Mouse (Mus musculus) hindbrain, embryonic 11.5 days (tissue): ENCODE measurements around the gene Tesc. TPM values are rescaled to one million over a fixed set of nuclear protein-coding genes. Genes with fewer than 3 reads are reported as not detected.

Experiments used
- ATAC-seq: fragments of 200-750 bp; cut with Nextera tagmentation; 2 replicates; pipeline ENCODE4 v1.8.0; 2017; ENCODE audit warnings: mild to moderate bottlenecking, moderate TSS enrichment, moderate library complexity; ENCODE audit not compliant: low FRiP score
- DNase-seq: peaks from one replicate; pipeline ENCODE4 v3.0.0-alpha.2; 2015; ENCODE audit warnings: low spot score
- H3K27ac ChIP-seq: fragments of 300-500 bp; sonication (generic); 2 replicates; pipeline ENCODE4 v1.5.1; 2014; ENCODE audit warnings: mild to moderate bottlenecking, low read depth, low read length
- H3K27me3 ChIP-seq: fragments of 300-500 bp; sonication (generic); 2 replicates; pipeline ENCODE4 v1.6.1; 2014; ENCODE audit warnings: mild to moderate bottlenecking, low read length, moderate library complexity, mixed read lengths; ENCODE audit not compliant: control insufficient read depth, insufficient read depth
- H3K36me3 ChIP-seq: fragments of 300-500 bp; sonication (generic); 2 replicates; pipeline ENCODE4 v1.6.1; 2014; ENCODE audit warnings: mild to moderate bottlenecking, low read length, moderate library complexity, mixed read lengths; ENCODE audit not compliant: control insufficient read depth, insufficient read depth
- H3K4me1 ChIP-seq: fragments of 300-500 bp; sonication (generic); replicated peaks from 2 replicates; pipeline ENCODE4 v1.6.1; 2014; ENCODE audit warnings: low read length, mixed read lengths; ENCODE audit not compliant: control insufficient read depth, insufficient read depth
- H3K4me2 ChIP-seq: fragments of 300-500 bp; sonication (generic); replicated peaks from 2 replicates; pipeline ENCODE4 v1.6.1; 2014; ENCODE audit warnings: mild to moderate bottlenecking, low read depth, low read length
- H3K4me3 ChIP-seq: fragments of 300-500 bp; sonication (generic); 2 replicates; pipeline ENCODE4 v1.5.1; 2014; ENCODE audit warnings: low read depth, low read length
- H3K9ac ChIP-seq: fragments of 300-500 bp; sonication (generic); 2 replicates; pipeline ENCODE4 v1.6.1; 2014; ENCODE audit warnings: low read depth, low read length
- H3K9me3 ChIP-seq: fragments of 300-500 bp; sonication (generic); 2 replicates; pipeline ENCODE4 v1.6.1; 2016; ENCODE audit warnings: low read length; ENCODE audit not compliant: control insufficient read depth
- WGBS: fragments of 180-500 bp; shearing (Covaris S2); extraction: QIAGEN DNeasy Blood & Tissue Kit; methylation state at CpG from one replicate; pipeline ENCODE4 v1.1.7; 2014; 5-methylcytosine and 5-hydroxymethylcytosine counted together
- polyA plus RNA-seq: library from polyadenylated mRNA; unstranded; fragments of >200 nt; fragmentation: Nextera tagmentation; extraction: Ambion mirVana; gene quantifications from 2 replicates; pipeline ENCODE4 v1.2.1, GENCODE M21; 2014

Gene Tesc
- polyA plus RNA-seq, 1 experiment from 2014 or later, result 0.63 TPM

GRCm38 (mm10) chr5:118086956-118087355 lies 59.4 kb downstream of the Tesc start:
- no peak for DNase-seq
- H3K27ac ChIP-seq, result no peak overlapping the region

GRCm38 (mm10) chr5:118089102-118089501 lies 61.6 kb downstream of the Tesc start:
- Histone ChIP-seq H3K36me3 (peaks cover 7% of the 10 kb centered on the region; the same call in 1 of the 2 replicates), H3K27me3 (no peaks in the 10 kb centered on the region), H3K4me3 (no peak overlapping the region), H3K4me1 (0 out of 2 replicates have a peak, but pooled peaks cover 4% of the 10 kb centered on the region), H3K9me3 (no peaks in the 10 kb centered on the region), H3K27ac (peak overlapping the region; percentile 63; the same call in 1 of the 2 replicates), H3K9ac (no peak overlapping the region), H3K4me2 (no peak overlapping the region)
- ATAC-seq (peak; percentile 61), DNase-seq (no peak)
- WGBS, result 64% methylated on average over 7 of the region's 7 CpGs

More at GRCm38 (mm10) chr5:118086956-118087355, 59.4 kb downstream of the Tesc start:
- H3K36me3 ChIP-seq, result peaks cover 7% of the 10 kb centered on the region; the same call in 1 of the 2 replicates
- no peaks in the 10 kb centered on the region for H3K27me3 ChIP-seq
- no peak for ATAC-seq
- no peak overlapping the region for H3K4me2 ChIP-seq
- WGBS, result 39% methylated on average over 7 of the region's 7 CpGs
- H3K9me3 ChIP-seq, result no peaks in the 10 kb centered on the region
- no peak overlapping the region for H3K4me3 ChIP-seq
- H3K9ac ChIP-seq, result no peak overlapping the region
- 0 out of 2 replicates have a peak, but pooled peaks cover 6% of the 10 kb centered on the region for H3K4me1 ChIP-seq

- Histone ChIP-seq H3K4me1 (0 out of 2 replicates have a peak, but pooled peaks cover 4% of the 10 kb centered on the region), H3K36me3 (peaks cover 7% of the 10 kb centered on the region; the same call in 1 of the 2 replicates), H3K9me3 (no peaks in the 10 kb centered on the region), H3K27ac (no peak overlapping the region), H3K4me2 (no peak overlapping the region), H3K4me3 (no peak overlapping the region), H3K9ac (no peak overlapping the region), H3K27me3 (no peaks in the 10 kb centered on the region)
- ATAC-seq (no peak), DNase-seq (no peak)
- 98% methylated on average over 6 of the region's 6 CpGs for WGBS
Observed at GRCm38 (mm10) chr5:118090101-118090500, 62.6 kb downstream of the Tesc start.

- ATAC-seq, result no peak
- 96% methylated on average over 2 of the region's 2 CpGs for WGBS
- no peak overlapping the region for H3K4me2 ChIP-seq
- 0 out of 2 replicates have a peak, but pooled peaks cover 4% of the 10 kb centered on the region for H3K4me1 ChIP-seq
- H3K27me3 ChIP-seq, result no peaks in the 10 kb centered on the region
- no peak overlapping the region for H3K4me3 ChIP-seq
- H3K27ac ChIP-seq, result no peak overlapping the region
- no peak overlapping the region for H3K9ac ChIP-seq
- no peaks in the 10 kb centered on the region for H3K9me3 ChIP-seq
- peak; percentile 52 for DNase-seq
- H3K36me3 ChIP-seq, result peaks cover 11% of the 10 kb centered on the region; the same call in 1 of the 2 replicates
Observed at GRCm38 (mm10) chr5:118090837-118091236, 63.3 kb downstream of the Tesc start.

GRCm38 (mm10) chr5:118093321-118094035 lies 65.9 kb downstream of the Tesc start:
- Histone ChIP-seq H3K9me3 (no peaks in the 10 kb centered on the region), H3K9ac (no peak overlapping the region), H3K4me1 (no peaks in the 10 kb centered on the region), H3K27me3 (no peaks in the 10 kb centered on the region), H3K36me3 (peaks cover 11% of the 10 kb centered on the region; the same call in 1 of the 2 replicates), H3K4me3 (no peak overlapping the region), H3K4me2 (no peak overlapping the region), H3K27ac (no peak overlapping the region)
- ATAC-seq, result no peak
- WGBS, result 77% methylated on average over 11 of the region's 11 CpGs
- no peak for DNase-seq

GRCm38 (mm10) chr5:118095433-118095832 lies 67.9 kb downstream of the Tesc start:
- H3K4me3 ChIP-seq, result no peak overlapping the region
- H3K4me1 ChIP-seq, result no peaks in the 10 kb centered on the region
- H3K9ac ChIP-seq, result no peak overlapping the region
- no peak overlapping the region for H3K4me2 ChIP-seq
- ATAC-seq (no peak), DNase-seq (no peak)
- no peaks in the 10 kb centered on the region for H3K27me3 ChIP-seq
- 88% methylated on average over 11 of the region's 11 CpGs for WGBS
- H3K36me3 ChIP-seq, result peaks cover 8% of the 10 kb centered on the region; the same call in 1 of the 2 replicates
- H3K9me3 ChIP-seq, result no peaks in the 10 kb centered on the region
- no peak overlapping the region for H3K27ac ChIP-seq

GRCm38 (mm10) chr5:118095849-118096248 lies 68.3 kb downstream of the Tesc start:
- no peak overlapping the region for H3K4me2 ChIP-seq
- no peak for ATAC-seq
- WGBS, result 95% methylated on average over 4 of the region's 4 CpGs
- no peak overlapping the region for H3K9ac ChIP-seq
- H3K27ac ChIP-seq, result no peak overlapping the region
- no peaks in the 10 kb centered on the region for H3K9me3 ChIP-seq
- no peak for DNase-seq
- no peak overlapping the region for H3K4me3 ChIP-seq
- no peaks in the 10 kb centered on the region for H3K27me3 ChIP-seq
- peaks cover 7% of the 10 kb centered on the region; the same call in 1 of the 2 replicates for H3K36me3 ChIP-seq
- no peaks in the 10 kb centered on the region for H3K4me1 ChIP-seq

GRCm38 (mm10) chr5:118096317-118096716 lies 68.8 kb downstream of the Tesc start:
- ATAC-seq (no peak), DNase-seq (no peak)
- WGBS, result 89% methylated on average over 3 of the region's 3 CpGs
- no peaks in the 10 kb centered on the region for H3K9me3 ChIP-seq
- no peaks in the 10 kb centered on the region for H3K4me1 ChIP-seq
- H3K4me2 ChIP-seq, result no peak overlapping the region
- H3K27ac ChIP-seq, result no peak overlapping the region
- peaks cover 4% of the 10 kb centered on the region; the same call in 1 of the 2 replicates for H3K36me3 ChIP-seq
- no peak overlapping the region for H3K4me3 ChIP-seq
- H3K9ac ChIP-seq, result no peak overlapping the region
- no peaks in the 10 kb centered on the region for H3K27me3 ChIP-seq
